Mouse (Mus musculus) c-Kit-negative CD71-positive TER-119-positive erythroid progenitor cells, embryonic 14.5 days (primary cell): Measurements from ENCODE around the gene Ndufs2.

Experiments
- DNase-seq: peaks from one replicate; pipeline ENCODE4 v3.0.0-alpha.2; 2013; ENCODE audit warnings: low read depth, low spot score

Ndufs2 gene

GRCm38 (mm10) chr1:171279012-171279705 is 28.0 kb upstream of the Ndufs2 start:
- no peak for DNase-seq

DNA sequence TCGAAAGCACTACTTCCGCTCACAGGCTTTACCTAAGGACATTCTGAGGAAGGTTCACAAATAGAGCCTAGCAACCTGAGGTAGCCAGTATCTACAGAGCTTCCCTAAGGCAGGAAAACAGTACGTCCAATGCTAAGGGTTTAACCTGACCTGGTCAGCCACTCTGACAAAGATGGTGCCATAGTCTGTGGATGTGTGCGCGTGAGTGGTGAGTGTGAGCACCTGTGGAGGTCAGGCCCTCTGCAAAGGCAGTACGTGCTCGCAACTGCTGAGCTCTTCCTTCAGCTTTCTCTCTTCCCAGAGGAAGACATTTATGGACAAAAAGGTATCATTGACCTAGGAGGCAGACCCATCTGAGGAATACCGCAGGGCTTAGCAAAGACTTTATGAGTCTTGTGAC is 27.2 kb upstream of the Ndufs2 start:
- DNase-seq: no peak

GRCm38 (mm10) chr1:171277736-171278135 is 26.5 kb upstream of the Ndufs2 start:
- DNase-seq: no peak

DNA sequence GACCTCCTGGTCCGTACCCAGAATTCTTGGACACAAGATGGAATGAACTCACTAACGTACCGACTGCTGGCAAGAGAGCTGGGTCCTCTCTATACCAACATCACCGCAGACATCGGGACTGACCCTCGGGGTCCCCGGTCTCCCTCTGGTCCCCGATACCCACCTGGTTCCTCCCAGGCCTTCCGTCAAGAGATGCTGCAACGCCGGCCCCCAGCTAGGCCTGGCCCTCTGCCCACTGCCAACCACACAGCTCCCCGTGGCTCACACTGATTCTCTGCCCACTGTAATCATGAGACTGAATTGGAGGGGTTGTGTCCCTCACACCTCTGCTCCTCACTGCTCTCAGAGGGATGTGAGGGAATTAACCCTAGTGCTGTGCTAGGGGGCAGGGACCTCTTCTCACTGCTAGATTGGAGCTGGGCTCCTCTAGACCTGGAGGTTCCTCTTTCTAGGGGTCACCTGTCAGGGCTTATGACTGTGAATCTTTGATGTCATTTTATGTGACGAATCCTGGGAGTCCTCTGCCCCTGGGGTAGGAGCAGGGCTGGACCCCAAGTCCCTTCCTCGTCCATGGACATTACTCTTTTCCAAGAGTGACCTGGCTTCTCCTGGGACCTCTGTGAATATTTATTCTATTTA is 25.0 kb upstream of the Ndufs2 start:
- DNase-seq: no peak

DNA sequence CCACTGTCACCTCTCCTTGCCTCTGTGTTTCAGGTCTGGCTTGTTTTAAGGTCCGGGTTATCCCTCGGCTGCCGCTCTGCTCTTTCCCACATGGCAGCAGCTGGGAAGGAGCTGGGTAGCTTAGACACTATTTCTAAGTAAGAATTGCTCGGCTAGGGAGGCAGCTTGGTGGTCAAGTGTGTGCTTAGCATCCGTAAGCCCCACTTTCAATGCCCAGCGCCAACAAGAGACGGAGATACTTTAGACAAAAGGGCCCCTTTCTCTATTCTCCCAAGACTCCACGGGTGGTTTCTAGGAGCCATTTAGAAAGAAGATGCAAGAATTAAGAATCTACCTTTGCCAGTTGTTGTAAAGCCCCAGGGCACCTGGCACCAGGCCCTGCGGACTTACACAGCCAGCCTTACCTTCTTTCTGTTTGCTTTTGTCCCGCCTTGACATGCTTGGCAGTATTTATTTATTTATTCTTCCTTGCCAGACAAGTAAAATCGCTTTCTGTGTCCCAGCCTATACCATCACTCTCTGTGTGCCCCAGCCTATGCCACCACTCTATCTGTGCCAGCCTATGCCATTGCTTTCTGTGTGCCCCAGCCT is 24.1 kb upstream of the Ndufs2 start:
- no peak for DNase-seq

DNA sequence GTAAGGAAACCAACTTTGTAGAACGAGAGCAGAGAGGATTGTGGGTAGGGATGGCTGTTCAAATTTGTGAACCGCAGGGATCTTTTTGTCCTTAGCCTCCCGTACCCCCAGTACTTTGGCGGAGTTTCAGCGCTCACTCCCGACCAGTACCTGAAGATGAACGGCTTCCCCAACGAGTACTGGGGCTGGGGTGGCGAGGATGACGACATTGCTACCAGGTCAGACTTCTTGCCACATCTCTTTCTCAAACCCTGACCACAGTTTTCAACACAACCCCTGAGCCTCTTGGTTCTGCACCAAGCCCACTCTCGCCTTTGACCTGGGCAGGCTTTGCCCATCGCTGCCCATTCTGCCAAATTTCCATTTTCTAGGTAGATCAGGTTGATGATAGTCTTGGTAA is 23.0 kb upstream of the Ndufs2 start:
- DNase-seq: no peak

- no peak for DNase-seq
Observed at GRCm38 (mm10) chr1:171272086-171272485, 20.9 kb upstream of the Ndufs2 start.

GRCm38 (mm10) chr1:171271622-171272021 is 20.4 kb upstream of the Ndufs2 start:
- DNase-seq: no peak

DNA sequence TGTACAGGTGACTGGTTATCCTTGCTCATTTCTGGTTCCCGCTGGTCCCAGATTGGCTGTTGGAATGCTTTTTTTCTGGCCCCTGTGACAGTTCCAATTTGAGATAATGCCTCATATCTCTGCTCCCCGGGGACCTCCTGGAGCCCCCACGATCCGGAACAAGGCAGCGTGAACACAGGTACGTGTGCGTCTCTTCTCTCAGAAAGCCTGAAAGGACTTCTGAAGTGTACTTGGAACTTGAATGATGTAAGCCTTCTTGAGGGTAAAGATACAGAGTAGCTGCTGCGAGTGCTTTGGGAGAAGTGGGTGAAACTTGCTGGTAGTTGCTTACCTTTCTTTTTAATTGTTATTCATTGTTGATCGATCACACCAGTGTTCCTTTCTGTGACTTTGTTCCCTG is 20.0 kb upstream of the Ndufs2 start:
- DNase-seq: no peak

GRCm38 (mm10) chr1:171270573-171270900 is 19.3 kb upstream of the Ndufs2 start:
- DNase-seq: no peak

GRCm38 (mm10) chr1:171269848-171270572 is 18.8 kb upstream of the Ndufs2 start, which contains the start of gene B4galt3:
TSS of gene B4galt3 (plus strand) at chr1:171270328.
- peak; percentile 85 for DNase-seq

DNA sequence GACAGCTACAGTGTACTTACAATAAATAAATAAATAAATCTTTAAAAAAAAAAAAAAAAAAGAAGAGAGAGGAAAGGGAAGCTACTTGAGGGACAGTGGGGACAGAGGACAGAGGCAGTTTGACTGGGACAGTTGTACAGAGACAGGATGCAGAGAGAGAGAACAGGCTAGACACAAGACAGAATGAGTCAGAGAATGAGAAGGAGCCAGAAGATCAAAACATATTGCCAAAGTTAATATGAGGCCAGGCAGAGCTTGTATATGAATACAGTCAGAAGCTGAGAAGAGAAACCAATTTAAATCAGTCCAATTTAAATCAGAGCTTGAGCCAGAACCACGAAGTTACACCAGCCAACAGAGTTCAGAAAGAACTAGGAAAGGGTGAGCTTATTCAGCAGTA is 17.2 kb upstream of the Ndufs2 start:
- DNase-seq: no peak

- no peak for DNase-seq
Observed at GRCm38 (mm10) chr1:171265971-171266744, 15.0 kb upstream of the Ndufs2 start.

DNA sequence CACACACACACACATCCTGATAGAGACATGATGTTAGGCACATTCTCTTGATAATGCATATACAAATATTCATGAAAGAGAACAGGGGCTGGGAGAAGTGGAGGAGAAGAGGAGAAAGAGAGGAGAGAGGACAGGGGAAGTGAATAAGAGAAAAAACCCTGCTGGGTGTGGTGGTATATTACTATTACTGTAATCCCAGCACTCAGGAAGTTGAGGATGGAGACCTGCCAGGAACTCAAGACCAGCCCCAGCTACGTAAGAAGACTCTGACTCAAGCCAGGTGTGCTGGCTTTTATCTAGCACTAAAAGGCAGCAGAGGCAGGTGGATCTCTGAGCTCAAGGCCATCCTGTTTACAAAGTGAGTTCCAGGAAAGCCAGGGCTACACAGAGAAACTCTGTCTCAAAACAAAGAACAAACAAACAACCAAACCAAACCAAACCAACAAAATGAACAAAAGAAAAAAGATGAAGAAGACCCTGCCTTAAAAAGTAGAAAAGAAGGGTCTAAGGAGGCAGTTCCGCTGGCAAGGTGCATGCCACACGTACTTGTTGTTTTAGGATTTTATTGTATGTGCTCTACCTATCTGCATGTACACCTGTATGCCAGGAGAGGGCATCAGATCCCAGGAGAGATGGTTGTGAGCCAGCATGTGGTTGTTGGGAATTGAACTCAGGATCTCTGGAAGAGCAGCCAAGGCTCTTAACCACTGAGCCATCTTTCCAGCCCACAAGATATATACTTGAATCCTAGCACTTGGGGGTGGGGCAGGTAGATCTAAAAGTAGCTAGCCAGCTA is 12.7 kb upstream of the Ndufs2 start:
- DNase-seq: no peak

DNA sequence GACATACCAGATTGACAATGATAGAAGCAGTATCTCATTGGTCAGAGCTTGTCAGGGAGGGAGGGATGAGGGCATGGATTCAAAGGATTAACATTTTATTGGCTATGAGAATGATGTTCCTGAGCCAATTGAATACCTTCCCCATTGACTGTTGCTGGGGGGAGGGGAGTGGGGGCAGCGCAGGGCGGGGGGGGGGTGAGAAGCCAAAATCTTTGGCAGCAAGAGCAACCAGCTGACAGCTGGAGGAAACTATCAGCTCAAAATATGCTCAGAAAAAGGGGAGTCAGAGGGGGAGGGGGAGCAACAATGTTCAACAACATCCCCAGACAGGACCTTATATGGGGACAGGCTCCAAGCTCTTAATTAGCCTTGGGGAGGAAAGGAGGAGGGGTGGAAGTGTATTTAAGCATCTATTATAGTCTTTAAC is 12.0 kb upstream of the Ndufs2 start:
- DNase-seq: no peak

DNA sequence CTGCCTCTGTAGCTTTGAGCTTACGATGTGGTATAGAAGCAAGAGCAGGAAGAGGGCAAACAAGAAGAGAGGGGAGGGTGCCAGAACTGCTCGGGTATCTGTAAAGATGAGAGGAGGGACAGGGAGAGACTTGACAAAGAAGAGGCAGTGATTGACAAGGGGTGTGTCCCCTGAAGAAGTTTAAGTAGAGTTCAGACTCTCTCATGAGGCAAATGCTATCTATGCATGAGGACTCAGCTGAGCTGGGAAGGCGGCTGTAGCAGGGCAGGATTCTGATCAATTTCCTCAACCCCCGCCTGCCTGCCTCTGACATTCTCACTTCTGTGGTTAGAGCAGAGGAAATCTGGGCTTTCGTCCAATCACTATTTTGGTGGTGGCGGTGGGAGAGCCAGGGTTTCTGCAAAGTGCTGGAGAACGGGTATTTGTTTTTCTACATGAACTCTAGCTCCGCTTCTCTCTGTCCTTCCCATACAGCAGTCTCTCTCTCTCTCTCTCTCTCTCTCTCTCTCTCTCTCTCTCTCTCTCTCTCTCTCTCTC is 11.5 kb upstream of the Ndufs2 start:
- no peak for DNase-seq

DNA sequence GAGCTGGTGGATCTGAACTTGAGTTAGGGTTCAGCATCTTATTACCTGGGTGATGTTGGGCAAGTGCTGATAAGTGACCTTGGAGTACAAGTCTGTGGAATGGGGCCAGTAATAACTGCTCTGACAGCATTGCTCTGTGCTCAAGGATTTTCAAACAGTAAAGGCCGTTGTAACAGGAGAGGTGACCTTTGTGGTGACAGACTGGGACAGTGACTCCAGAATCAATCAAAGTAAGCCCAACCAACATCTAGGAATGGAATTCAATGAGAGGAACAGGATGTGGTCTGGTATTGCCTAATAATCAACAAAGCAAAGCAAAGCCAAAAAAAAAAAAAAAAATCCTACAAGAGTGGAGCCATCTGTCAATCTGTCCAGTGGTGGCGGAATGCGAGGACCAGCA is 9.1 kb upstream of the Ndufs2 start:
- no peak for DNase-seq

- no peak for DNase-seq
Observed at GRCm38 (mm10) chr1:171258921-171259320, 7.7 kb upstream of the Ndufs2 start.

DNA sequence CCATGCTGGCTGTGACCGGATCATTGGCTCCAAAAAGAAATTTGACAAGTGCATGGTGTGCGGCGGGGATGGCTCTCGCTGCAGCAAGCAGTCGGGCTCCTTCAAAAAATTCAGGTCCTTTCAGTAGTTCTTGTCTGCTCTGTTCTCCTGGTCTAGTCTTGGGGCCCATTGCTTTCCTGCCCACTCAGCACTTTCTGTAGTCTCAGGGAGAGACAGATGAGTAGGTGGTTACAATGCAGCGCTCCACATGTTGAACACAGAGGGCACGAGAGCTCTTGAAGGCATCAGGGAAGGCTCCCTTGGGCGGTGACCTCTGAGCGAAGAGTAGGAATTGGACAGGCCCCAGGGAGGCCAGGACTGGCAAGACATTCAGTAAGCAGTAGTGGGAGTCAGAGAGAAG is 6.6 kb upstream of the Ndufs2 start:
- no peak for DNase-seq

GRCm38 (mm10) chr1:171256937-171257548 is 5.9 kb upstream of the Ndufs2 start:
- DNase-seq: peak; percentile 60
